Mouse (Mus musculus) heart, embryonic 12.5 days (tissue): ENCODE measurements around the gene Desi1. TPM values are rescaled to one million over a fixed set of nuclear protein-coding genes. Genes with fewer than 3 reads are reported as not detected.

Experiments used
- ATAC-seq: fragments of 200-750 bp; cut with Nextera tagmentation; 2 replicates; pipeline ENCODE4 v1.8.0; 2017; ENCODE audit warnings: moderate TSS enrichment, moderate library complexity; ENCODE audit not compliant: insufficient number of reproducible peaks, low FRiP score
- H3K27ac ChIP-seq: fragments of 300-500 bp; sonication (generic); 2 replicates; pipeline ENCODE4 v1.5.1; 2016; ENCODE audit warnings: mild to moderate bottlenecking, moderate library complexity; ENCODE audit not compliant: poor library complexity, severe bottlenecking
- H3K27me3 ChIP-seq: fragments of 300-500 bp; sonication (generic); replicated peaks from 2 replicates; pipeline ENCODE4 v1.6.1; 2016; ENCODE audit warnings: mild to moderate bottlenecking, moderate library complexity
- H3K36me3 ChIP-seq: fragments of 300-500 bp; sonication (generic); 2 replicates; pipeline ENCODE4 v1.6.1; 2016; ENCODE audit warnings: mild to moderate bottlenecking, moderate library complexity
- H3K4me1 ChIP-seq: fragments of 300-500 bp; sonication (generic); replicated peaks from 2 replicates; pipeline ENCODE4 v1.6.1; 2016; ENCODE audit warnings: mild to moderate bottlenecking
- H3K4me2 ChIP-seq: fragments of 300-500 bp; sonication (generic); 2 replicates; pipeline ENCODE4 v1.6.1; 2016; ENCODE audit warnings: mild to moderate bottlenecking, moderate library complexity
- H3K4me3 ChIP-seq: fragments of 300-500 bp; sonication (generic); 2 replicates; pipeline ENCODE4 v1.5.1; 2016; ENCODE audit warnings: mild to moderate bottlenecking
- H3K9ac ChIP-seq: fragments of 300-500 bp; sonication (generic); 2 replicates; pipeline ENCODE4 v1.6.1; 2016; ENCODE audit warnings: mild to moderate bottlenecking, moderate library complexity
- H3K9me3 ChIP-seq: fragments of 300-500 bp; sonication (generic); replicated peaks from 2 replicates; pipeline ENCODE4 v1.6.1; 2016; ENCODE audit warnings: mild to moderate bottlenecking, moderate library complexity
- WGBS: fragments of 180-500 bp; shearing (Covaris S2); methylation state at CpG from one replicate; pipeline ENCODE4 v1.1.7; 2016; 5-methylcytosine and 5-hydroxymethylcytosine counted together
- polyA plus RNA-seq: library from polyadenylated mRNA; unstranded; fragments of >200 nt; fragmentation: Nextera tagmentation; extraction: Ambion mirVana; gene quantifications from 2 replicates; pipeline ENCODE4 v1.2.1, GENCODE M21; 2016

The Desi1 gene
- polyA plus RNA-seq, 1 experiment from 2014 or later: 22.8 TPM

GRCm38 (mm10) chr15:82017461-82017860 is 16.2 kb downstream of the Desi1 start:
- Histone ChIP-seq H3K9me3 (no peaks in the 10 kb centered on the region), H3K36me3 (peaks cover 29% of the 10 kb centered on the region), H3K4me2 (no peak overlapping the region), H3K4me3 (no peak overlapping the region), H3K4me1 (peaks cover 19% of the 10 kb centered on the region), H3K9ac (no peak overlapping the region), H3K27me3 (no peaks in the 10 kb centered on the region), H3K27ac (no peak overlapping the region)
- ATAC-seq: no peak
- 85% methylated on average over 4 of the region's 4 CpGs for WGBS

GRCm38 (mm10) chr15:82016830-82017229 is 16.8 kb downstream of the Desi1 start:
- Histone ChIP-seq H3K9ac (peak overlapping the region; percentile 90), H3K4me1 (peaks cover 18% of the 10 kb centered on the region), H3K9me3 (no peaks in the 10 kb centered on the region), H3K4me3 (peak overlapping the region; percentile 87), H3K27me3 (no peaks in the 10 kb centered on the region), H3K27ac (peak overlapping the region; percentile 80), H3K36me3 (peaks cover 22% of the 10 kb centered on the region), H3K4me2 (peak overlapping the region; percentile 78)
- no peak for ATAC-seq
- 25% methylated on average over 6 of the region's 6 CpGs for WGBS

GRCm38 (mm10) chr15:82016101-82016808 is 17.4 kb downstream of the Desi1 start:
- H3K4me1 ChIP-seq: peaks cover 18% of the 10 kb centered on the region
- no peaks in the 10 kb centered on the region for H3K27me3 ChIP-seq
- no peaks in the 10 kb centered on the region for H3K9me3 ChIP-seq
- WGBS: under 1% methylated on average over 52 of the region's 53 CpGs
- peak overlapping the region; percentile 78 for H3K4me2 ChIP-seq
- peak overlapping the region; percentile 82 for H3K27ac ChIP-seq
- H3K9ac ChIP-seq: peak overlapping the region; percentile 90
- peak; percentile 96 for ATAC-seq
- peaks cover 18% of the 10 kb centered on the region for H3K36me3 ChIP-seq
- peak overlapping the region; percentile 87 for H3K4me3 ChIP-seq

- Histone ChIP-seq H3K27me3 (no peaks in the 10 kb centered on the region), H3K4me2 (peak overlapping the region; percentile 78), H3K9ac (peak overlapping the region; percentile 90), H3K36me3 (peaks cover 16% of the 10 kb centered on the region), H3K27ac (peak overlapping the region; percentile 82), H3K4me1 (peaks cover 18% of the 10 kb centered on the region), H3K4me3 (peak overlapping the region; percentile 87), H3K9me3 (no peaks in the 10 kb centered on the region)
- under 1% methylated on average over 39 of the region's 39 CpGs for WGBS
- ATAC-seq: no peak
These were observed 18.1 kb downstream of the Desi1 start for GRCm38 (mm10) chr15:82015392-82016100.

GRCm38 (mm10) chr15:82014745-82015391 is 18.8 kb downstream of the Desi1 start:
- 0 out of 2 replicates have a peak overlapping the region, but pooled peaks have one; percentile 82 for H3K27ac ChIP-seq
- peak overlapping the region; percentile 90 for H3K9ac ChIP-seq
- H3K27me3 ChIP-seq: no peaks in the 10 kb centered on the region
- peak overlapping the region; percentile 78 for H3K4me2 ChIP-seq
- peaks cover 18% of the 10 kb centered on the region for H3K4me1 ChIP-seq
- peaks cover 11% of the 10 kb centered on the region for H3K36me3 ChIP-seq
- WGBS: 16% methylated on average over 9 of the region's 9 CpGs
- no peaks in the 10 kb centered on the region for H3K9me3 ChIP-seq
- ATAC-seq: no peak
- peak overlapping the region; percentile 87 for H3K4me3 ChIP-seq

GRCm38 (mm10) chr15:82011947-82012346 is 21.7 kb downstream of the Desi1 start:
- no peak overlapping the region for H3K27ac ChIP-seq
- no peak overlapping the region for H3K4me2 ChIP-seq
- no peaks in the 10 kb centered on the region for H3K27me3 ChIP-seq
- no peak overlapping the region for H3K4me3 ChIP-seq
- WGBS: 72% methylated on average over 6 of the region's 6 CpGs
- no peak overlapping the region for H3K9ac ChIP-seq
- no peaks in the 10 kb centered on the region for H3K36me3 ChIP-seq
- no peak for ATAC-seq
- H3K9me3 ChIP-seq: no peaks in the 10 kb centered on the region
- peaks cover 10% of the 10 kb centered on the region for H3K4me1 ChIP-seq

GRCm38 (mm10) chr15:82004257-82004656 is 29.4 kb downstream of the Desi1 start:
- no peaks in the 10 kb centered on the region for H3K9me3 ChIP-seq
- H3K9ac ChIP-seq: no peak overlapping the region
- H3K4me1 ChIP-seq: no peaks in the 10 kb centered on the region
- no peak overlapping the region for H3K4me2 ChIP-seq
- H3K27me3 ChIP-seq: no peaks in the 10 kb centered on the region
- no peak overlapping the region for H3K4me3 ChIP-seq
- WGBS: 91% methylated on average over 8 of the region's 8 CpGs
- ATAC-seq: no peak
- H3K36me3 ChIP-seq: peaks cover 34% of the 10 kb centered on the region
- no peak overlapping the region for H3K27ac ChIP-seq

GRCm38 (mm10) chr15:81993992-81994391 is 39.7 kb downstream of the Desi1 start:
- Histone ChIP-seq H3K4me1 (peaks cover 12% of the 10 kb centered on the region), H3K27me3 (no peaks in the 10 kb centered on the region), H3K27ac (no peak overlapping the region), H3K4me2 (no peak overlapping the region), H3K9me3 (no peaks in the 10 kb centered on the region), H3K9ac (no peak overlapping the region), H3K4me3 (no peak overlapping the region), H3K36me3 (peaks cover 46% of the 10 kb centered on the region)
- WGBS: 73% methylated on average over 6 of the region's 6 CpGs
- ATAC-seq: no peak

GRCm38 (mm10) chr15:81990549-81990948 is 43.1 kb downstream of the Desi1 start:
- Histone ChIP-seq H3K36me3 (peaks cover 17% of the 10 kb centered on the region), H3K4me2 (0 out of 2 replicates have a peak overlapping the region, but pooled peaks have one; percentile 9), H3K4me1 (peaks cover 12% of the 10 kb centered on the region), H3K9ac (0 out of 2 replicates have a peak overlapping the region, but pooled peaks have one; percentile 18), H3K27me3 (no peaks in the 10 kb centered on the region), H3K4me3 (no peak overlapping the region), H3K9me3 (no peaks in the 10 kb centered on the region), H3K27ac (no peak overlapping the region)
- ATAC-seq: peak; percentile 79
- 25% methylated on average over 7 of the region's 7 CpGs for WGBS

GRCm38 (mm10) chr15:81989371-81990062 is 44.1 kb downstream of the Desi1 start:
- peaks cover 12% of the 10 kb centered on the region for H3K4me1 ChIP-seq
- no peak overlapping the region for H3K9ac ChIP-seq
- no peak overlapping the region for H3K27ac ChIP-seq
- H3K27me3 ChIP-seq: no peaks in the 10 kb centered on the region
- H3K4me2 ChIP-seq: no peak overlapping the region
- peak; percentile 54 for ATAC-seq
- H3K4me3 ChIP-seq: no peak overlapping the region
- peaks cover 8% of the 10 kb centered on the region for H3K36me3 ChIP-seq
- WGBS: 39% methylated on average over 11 of the region's 11 CpGs
- H3K9me3 ChIP-seq: no peaks in the 10 kb centered on the region
